Mouse (Mus musculus): ENCODE data around the gene Rin1. TPM values are rescaled to one million over a fixed set of nuclear protein-coding genes. Genes with fewer than 3 reads are reported as not detected.

The Rin1 gene
- total RNA-seq, 1 experiment, result 16.5 TPM

- H3K9me3 ChIP-seq (ENCODE audit: control insufficient read depth, insufficient read depth, low read depth, low read length), result no peaks in the 10 kb centered on the region
- TF ChIP-seq ZC3H11A (IDR thresholded peaks at IDR 0.05; ENCODE audit: borderline replicate concordance, low read depth, low read length) (no peak), ZNF384 (IDR thresholded peaks at IDR 0.05; ENCODE audit: low read depth, low read length) (no peak), HCFC1 (IDR thresholded peaks at IDR 0.05; ENCODE audit: borderline replicate concordance, insufficient read depth, low read length) (no peak), CHD2 (IDR thresholded peaks at IDR 0.05; ENCODE audit: low read depth, low read length) (no peak), MAFK (IDR thresholded peaks at IDR 0.05; ENCODE audit: insufficient read depth, low read depth, low read length) (no peak)
- no peak overlapping the region for H3K27ac ChIP-seq (ENCODE audit: insufficient read depth, low read depth, low read length, poor library complexity, severe bottlenecking)
- H3K36me3 ChIP-seq (ENCODE audit: control insufficient read depth, insufficient read depth, low read length, poor library complexity, severe bottlenecking), result peaks cover 18% of the 10 kb centered on the region; the same call in 1 of the 2 replicates
- peaks cover 2 to 7% of the 10 kb centered on the region in 2 experiments; a peak in 2 of 4 replicates for H3K4me1 ChIP-seq (ENCODE audit: control insufficient read depth in 2 of 2, insufficient read depth in 2 of 2, low read length in 2 of 2, poor library complexity in 1 of 2)
- in situ Hi-C loops (cut with MboI; ENCODE audit: low sequenced_read_pairs in 2 of 2, unreplicated experiment in 2 of 2), result no loop called here
- DNase-seq (ENCODE audit: low read depth, low spot score), result no peak
- H3K4me3 ChIP-seq (ENCODE audit: insufficient read depth in 1 of 2, low read depth in 1 of 2, low read length in 2 of 2, poor library complexity in 1 of 2, severe bottlenecking in 1 of 2), result no peak overlapping the region
- H3K9ac ChIP-seq (ENCODE audit: insufficient read depth, low read depth, low read length, poor library complexity, severe bottlenecking), result no peak overlapping the region
Observed at GRCm38 (mm10) chr19:5045531-5045930, 4.8 kb upstream of the Rin1 start.

- DNase-seq (ENCODE audit: low read depth, low spot score), result no peak
- Histone ChIP-seq H3K9me3 (ENCODE audit: control insufficient read depth, insufficient read depth, low read depth, low read length) (no peaks in the 10 kb centered on the region), H3K9ac (ENCODE audit: insufficient read depth, low read depth, low read length, poor library complexity, severe bottlenecking) (no peak overlapping the region), H3K4me1 (ENCODE audit: control insufficient read depth in 2 of 2, insufficient read depth in 2 of 2, low read length in 2 of 2, poor library complexity in 1 of 2) (peaks cover 5 to 27% of the 10 kb centered on the region in 2 experiments; a peak in 3 of 4 replicates), H3K36me3 (ENCODE audit: control insufficient read depth, insufficient read depth, low read length, poor library complexity, severe bottlenecking) (peaks cover 18% of the 10 kb centered on the region; the same call in 1 of the 2 replicates), H3K27ac (ENCODE audit: insufficient read depth, low read depth, low read length, poor library complexity, severe bottlenecking) (no peak overlapping the region), H3K4me3 (ENCODE audit: insufficient read depth in 1 of 2, low read depth in 1 of 2, low read length in 2 of 2, poor library complexity in 1 of 2, severe bottlenecking in 1 of 2) (no peak overlapping the region)
- in situ Hi-C loops (cut with MboI; ENCODE audit: low sequenced_read_pairs in 2 of 2, unreplicated experiment in 2 of 2), result no loop called here
- no peak for TF ChIP-seq ZNF384 (IDR thresholded peaks at IDR 0.05; ENCODE audit: low read depth, low read length)
Observed at GRCm38 (mm10) chr19:5048138-5049056, 1.9 kb upstream of the Rin1 start.

DNA sequence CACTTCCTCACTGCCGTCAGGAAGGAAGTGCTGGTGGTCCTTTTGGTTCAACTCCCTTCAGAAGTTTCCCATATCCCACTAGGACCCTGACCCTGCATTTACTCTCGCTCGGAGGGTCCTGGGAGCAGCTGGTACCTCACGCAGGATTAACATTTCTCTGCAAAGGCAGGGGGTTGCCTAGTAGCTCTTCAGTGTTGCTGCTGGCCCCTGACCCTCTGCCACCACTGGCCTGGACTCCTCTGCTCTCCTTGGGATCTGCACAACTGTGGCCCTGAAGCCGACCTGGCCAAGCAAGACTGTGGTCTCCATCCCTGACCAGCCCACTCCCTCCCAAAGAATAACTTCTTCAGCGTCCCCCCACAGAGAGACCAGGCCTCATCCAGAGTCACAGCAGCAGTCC lies 956 bp upstream of the Rin1 start:
- 0 out of 2 replicates have a peak overlapping the region, but pooled peaks have one; percentile 13 for H3K27ac ChIP-seq (ENCODE audit: insufficient read depth, low read depth, low read length, poor library complexity, severe bottlenecking)
- DNase-seq (ENCODE audit: low read depth, low spot score), result no peak
- H3K4me3 ChIP-seq (ENCODE audit: insufficient read depth in 1 of 2, low read depth in 1 of 2, low read length in 2 of 2, poor library complexity in 1 of 2, severe bottlenecking in 1 of 2), result no peak overlapping the region
- peaks cover 5 to 28% of the 10 kb centered on the region in 2 experiments; a peak in 3 of 4 replicates for H3K4me1 ChIP-seq (ENCODE audit: control insufficient read depth in 2 of 2, insufficient read depth in 2 of 2, low read length in 2 of 2, poor library complexity in 1 of 2)
- H3K9ac ChIP-seq (ENCODE audit: insufficient read depth, low read depth, low read length, poor library complexity, severe bottlenecking), result no peak overlapping the region
- in situ Hi-C loops (cut with MboI; ENCODE audit: low sequenced_read_pairs in 2 of 2, unreplicated experiment in 2 of 2), result no loop called here
- TF ChIP-seq ZC3H11A (IDR thresholded peaks at IDR 0.05; ENCODE audit: borderline replicate concordance, low read depth, low read length), result no peak
- no peak for TF ChIP-seq ZNF384 (IDR thresholded peaks at IDR 0.05; ENCODE audit: low read depth, low read length)
- TF ChIP-seq CHD2 (IDR thresholded peaks at IDR 0.05; ENCODE audit: low read depth, low read length), result no peak
- no peaks in the 10 kb centered on the region for H3K9me3 ChIP-seq (ENCODE audit: control insufficient read depth, insufficient read depth, low read depth, low read length)
- peaks cover 18% of the 10 kb centered on the region; the same call in 1 of the 2 replicates for H3K36me3 ChIP-seq (ENCODE audit: control insufficient read depth, insufficient read depth, low read length, poor library complexity, severe bottlenecking)

DNA sequence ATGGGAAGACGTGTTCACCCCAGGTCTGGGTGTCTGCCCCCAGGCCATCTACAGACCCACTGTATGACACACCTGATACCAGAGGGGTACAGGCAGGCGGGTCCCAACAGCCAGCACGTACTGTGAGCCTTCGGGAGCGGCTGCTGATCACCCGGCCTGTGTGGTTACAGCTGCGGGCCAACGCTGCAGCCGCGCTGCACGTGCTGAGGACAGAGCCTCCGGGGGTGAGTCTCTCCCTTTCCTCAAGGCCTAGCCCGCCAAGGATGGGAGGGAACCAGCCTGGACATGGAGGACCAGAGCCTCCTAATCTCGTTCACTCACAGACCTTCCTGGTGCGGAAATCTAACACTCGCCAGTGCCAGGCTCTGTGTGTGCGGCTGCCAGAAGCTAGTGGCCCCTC lies 750 bp downstream of the Rin1 start:
- Histone ChIP-seq H3K9ac (ENCODE audit: insufficient read depth, low read depth, low read length, poor library complexity, severe bottlenecking) (peak overlapping the region; percentile 50), H3K4me3 (ENCODE audit: insufficient read depth in 1 of 2, low read depth in 1 of 2, low read length in 2 of 2, poor library complexity in 1 of 2, severe bottlenecking in 1 of 2) (peak overlapping the region; percentile 3 to 58), H3K36me3 (ENCODE audit: control insufficient read depth, insufficient read depth, low read length, poor library complexity, severe bottlenecking) (peaks cover 22% of the 10 kb centered on the region; the same call in 1 of the 2 replicates), H3K27ac (ENCODE audit: insufficient read depth, low read depth, low read length, poor library complexity, severe bottlenecking) (no peak overlapping the region), H3K9me3 (ENCODE audit: control insufficient read depth, insufficient read depth, low read depth, low read length) (no peaks in the 10 kb centered on the region), H3K4me1 (ENCODE audit: control insufficient read depth in 2 of 2, insufficient read depth in 2 of 2, low read length in 2 of 2, poor library complexity in 1 of 2) (peaks cover 5 to 28% of the 10 kb centered on the region in 2 experiments; a peak in 3 of 4 replicates)
- TF ChIP-seq ZC3H11A (IDR thresholded peaks at IDR 0.05; ENCODE audit: borderline replicate concordance, low read depth, low read length) (no peak), HCFC1 (IDR thresholded peaks at IDR 0.05; ENCODE audit: borderline replicate concordance, insufficient read depth, low read length) (no peak), ZNF384 (IDR thresholded peaks at IDR 0.05; ENCODE audit: low read depth, low read length) (no peak), MAFK (IDR thresholded peaks at IDR 0.05; ENCODE audit: insufficient read depth, low read depth, low read length) (no peak), CHD2 (IDR thresholded peaks at IDR 0.05; ENCODE audit: low read depth, low read length) (no peak)
- DNase-seq (ENCODE audit: low read depth, low spot score), result no peak
- in situ Hi-C loops (cut with MboI; ENCODE audit: low sequenced_read_pairs in 2 of 2, unreplicated experiment in 2 of 2), result no loop called here

Data from ES-E14 (cell line).